Mouse (Mus musculus) CH12F3 (cell line): ENCODE measurements around the gene Tmc4.

Experiments used
- in situ Hi-C: fragments of 300-500 bp; cut with MboI; formaldehyde crosslinking; loops from 2 replicates; pipeline ENCODE4 v1.14.3; 2020; ENCODE audit warnings: low sequenced_read_pairs

Gene Tmc4

GRCm38 (mm10) chr7:3644348-3644671, 33.0 kb downstream of the Tmc4 start:
- in situ Hi-C loops = no loop called here

- in situ Hi-C loops = no loop called here
Observed at GRCm38 (mm10) chr7:3643843-3644242, 33.5 kb downstream of the Tmc4 start.

- in situ Hi-C loops = no loop called here
Observed at GRCm38 (mm10) chr7:3643412-3643811, 33.9 kb downstream of the Tmc4 start.

GRCm38 (mm10) chr7:3630478-3630815, 46.9 kb downstream of the Tmc4 start:
- in situ Hi-C loops = no loop called here

- in situ Hi-C loops = no loop called here
Observed at GRCm38 (mm10) chr7:3629543-3630477, 47.5 kb downstream of the Tmc4 start, which contains the start of the genes Tfpt and Prpf31. TSS of gene Tfpt (minus strand) at chr7:3629929. TSS of gene Prpf31 (plus strand) at chr7:3629985.

- in situ Hi-C loops = no loop called here
Observed at GRCm38 (mm10) chr7:3629030-3629429, 48.3 kb downstream of the Tmc4 start.

- in situ Hi-C loops = no loop called here
Observed at GRCm38 (mm10) chr7:3617242-3617995, 59.9 kb downstream of the Tmc4 start, which contains the start of gene Ndufa3. TSS of gene Ndufa3 (plus strand) at chr7:3617373.

- in situ Hi-C loops = no loop called here
Observed at GRCm38 (mm10) chr7:3616389-3617241, 60.7 kb downstream of the Tmc4 start.

- in situ Hi-C loops = no loop called here
Observed at GRCm38 (mm10) chr7:3616057-3616388, 61.3 kb downstream of the Tmc4 start, which contains the start of gene Oscar. TSS of gene Oscar (minus strand) at chr7:3616157.
